Mouse (Mus musculus): Measurements from ENCODE around the gene Matn1. TPM values are rescaled to one million over a fixed set of nuclear protein-coding genes. Genes with fewer than 3 reads are reported as not detected.

Gene Matn1
- polyA plus RNA-seq, 1 experiment from 2014 or later, result 1.2 TPM

DNA sequence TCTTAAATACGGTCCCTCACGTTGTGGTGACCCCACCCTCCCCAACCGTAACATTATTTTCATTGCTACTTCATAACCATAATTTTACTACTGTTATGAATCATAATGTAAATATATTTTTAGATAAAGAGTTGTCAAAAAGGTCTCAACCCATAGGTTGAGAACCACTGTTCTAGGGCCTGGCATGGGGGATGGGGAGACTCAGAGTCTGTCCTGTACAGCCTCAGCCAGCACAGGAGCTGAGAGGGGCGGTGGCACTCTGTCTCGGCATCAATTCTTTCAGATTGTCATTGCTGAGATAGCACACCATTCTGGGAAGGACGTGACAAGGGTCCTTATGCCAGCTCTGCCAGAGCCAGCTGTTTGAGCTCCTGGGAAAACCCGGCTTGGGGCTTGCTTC, 29.7 kb upstream of the Matn1 start:
- no peak overlapping the region for H3K9ac ChIP-seq (ENCODE audit: low read length)
- 39% methylated on average over 7 of the region's 7 CpGs for WGBS
- peak overlapping the region; percentile 28 for H3K4me3 ChIP-seq (ENCODE audit: low read length)
- no peak overlapping the region for H3K27ac ChIP-seq (ENCODE audit: low read length)
- ATAC-seq (replicated peaks; ENCODE audit: extremely low read depth, insufficient read depth, low FRiP score), result no peak
- H3K4me2 ChIP-seq (ENCODE audit: low read depth, low read length), result peak overlapping the region; percentile 41
- H3K27me3 ChIP-seq (ENCODE audit: control insufficient read depth, insufficient read depth, low read length), result no peaks in the 10 kb centered on the region
- H3K36me3 ChIP-seq (ENCODE audit: control insufficient read depth, insufficient read depth), result no peaks in the 10 kb centered on the region
- peaks cover 7% of the 10 kb centered on the region for H3K4me1 ChIP-seq (ENCODE audit: control insufficient read depth, insufficient read depth, low read length)
- no peaks in the 10 kb centered on the region for H3K9me3 ChIP-seq (replicated peaks; ENCODE audit: control insufficient read depth, low read length)

DNA sequence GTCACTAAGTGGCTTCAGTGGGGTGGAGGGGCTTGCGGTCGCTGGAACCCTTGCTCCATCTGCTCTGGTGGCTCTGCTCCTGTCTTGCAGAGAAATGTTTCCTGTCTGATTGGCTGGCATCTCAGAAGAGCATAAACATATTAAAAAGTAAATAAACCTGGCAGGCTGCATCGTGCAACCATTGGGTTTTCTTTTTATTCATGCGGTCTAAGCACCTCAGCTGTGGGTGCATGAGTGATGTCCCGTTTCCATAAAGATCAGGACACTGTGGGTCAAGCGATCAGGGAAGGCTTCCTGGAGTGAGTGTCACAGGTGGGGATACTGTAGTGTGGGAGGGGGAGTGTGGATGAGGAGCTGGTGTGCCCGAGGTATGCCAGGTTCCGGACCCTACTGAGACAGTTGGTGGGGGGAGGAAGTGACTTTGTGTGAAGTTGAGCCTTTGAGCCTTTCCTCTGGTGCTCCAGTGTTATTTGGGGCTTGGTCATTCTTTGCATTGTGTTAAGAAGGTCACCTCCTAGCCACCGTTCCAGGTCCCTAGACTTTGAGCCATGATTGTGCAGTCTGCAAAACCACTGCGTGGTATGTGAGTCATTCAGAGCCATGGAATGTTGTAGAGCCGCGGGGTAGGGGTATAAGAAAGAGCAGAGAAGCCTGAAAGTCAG, 29.0 kb upstream of the Matn1 start:
- H3K4me1 ChIP-seq (ENCODE audit: control insufficient read depth, insufficient read depth, low read length), result peaks cover 11% of the 10 kb centered on the region
- H3K4me3 ChIP-seq (ENCODE audit: low read length), result peak overlapping the region; percentile 28
- no peaks in the 10 kb centered on the region for H3K27me3 ChIP-seq (ENCODE audit: control insufficient read depth, insufficient read depth, low read length)
- no peak for ATAC-seq (replicated peaks; ENCODE audit: extremely low read depth, insufficient read depth, low FRiP score)
- WGBS, result 46% methylated on average over 12 of the region's 12 CpGs
- H3K36me3 ChIP-seq (ENCODE audit: control insufficient read depth, insufficient read depth), result no peaks in the 10 kb centered on the region
- no peak overlapping the region for H3K27ac ChIP-seq (ENCODE audit: low read length)
- no peaks in the 10 kb centered on the region for H3K9me3 ChIP-seq (replicated peaks; ENCODE audit: control insufficient read depth, low read length)
- peak overlapping the region; percentile 41 for H3K4me2 ChIP-seq (ENCODE audit: low read depth, low read length)
- H3K9ac ChIP-seq (ENCODE audit: low read length), result no peak overlapping the region

GRCm38 (mm10) chr4:130915668-130916035, 28.5 kb upstream of the Matn1 start:
- no peak for ATAC-seq (replicated peaks; ENCODE audit: extremely low read depth, insufficient read depth, low FRiP score)
- Histone ChIP-seq H3K4me2 (ENCODE audit: low read depth, low read length) (peak overlapping the region; percentile 17; the same call in 1 of the 2 replicates), H3K27ac (ENCODE audit: low read length) (no peak overlapping the region), H3K4me1 (ENCODE audit: control insufficient read depth, insufficient read depth, low read length) (peaks cover 11% of the 10 kb centered on the region), H3K9ac (ENCODE audit: low read length) (no peak overlapping the region), H3K36me3 (ENCODE audit: control insufficient read depth, insufficient read depth) (no peaks in the 10 kb centered on the region), H3K27me3 (ENCODE audit: control insufficient read depth, insufficient read depth, low read length) (no peaks in the 10 kb centered on the region), H3K4me3 (ENCODE audit: low read length) (no peak overlapping the region), H3K9me3 (replicated peaks; ENCODE audit: control insufficient read depth, low read length) (no peaks in the 10 kb centered on the region)
- WGBS, result 58% methylated on average over 7 of the region's 7 CpGs

DNA sequence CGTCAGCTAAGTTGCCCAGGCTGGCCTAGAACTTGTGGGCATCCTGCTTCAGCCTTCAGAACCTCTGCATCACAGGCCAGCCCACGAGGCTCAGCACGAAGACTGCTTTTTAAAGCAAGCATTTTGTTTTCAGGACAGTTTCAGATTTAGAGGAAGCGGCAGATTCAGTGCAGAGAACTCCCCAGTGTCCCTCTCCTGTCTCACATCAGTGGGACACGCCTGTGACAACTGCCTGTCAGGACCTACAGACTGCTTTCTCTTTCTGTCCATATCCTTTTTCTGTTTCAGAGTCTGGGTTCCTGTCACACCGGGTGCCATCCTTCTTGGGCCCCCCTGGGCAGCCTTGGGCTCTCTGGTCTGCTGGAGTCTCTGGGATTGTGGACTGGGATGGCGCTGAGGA, 27.5 kb upstream of the Matn1 start:
- no peak for ATAC-seq (replicated peaks; ENCODE audit: extremely low read depth, insufficient read depth, low FRiP score)
- Histone ChIP-seq H3K4me1 (ENCODE audit: control insufficient read depth, insufficient read depth, low read length) (peaks cover 11% of the 10 kb centered on the region), H3K27me3 (ENCODE audit: control insufficient read depth, insufficient read depth, low read length) (no peaks in the 10 kb centered on the region), H3K27ac (ENCODE audit: low read length) (no peak overlapping the region), H3K4me3 (ENCODE audit: low read length) (no peak overlapping the region), H3K9me3 (replicated peaks; ENCODE audit: control insufficient read depth, low read length) (no peaks in the 10 kb centered on the region), H3K4me2 (ENCODE audit: low read depth, low read length) (no peak overlapping the region), H3K9ac (ENCODE audit: low read length) (no peak overlapping the region), H3K36me3 (ENCODE audit: control insufficient read depth, insufficient read depth) (no peaks in the 10 kb centered on the region)
- 79% methylated on average over 7 of the region's 7 CpGs for WGBS

GRCm38 (mm10) chr4:130917564-130917963, 26.6 kb upstream of the Matn1 start:
- H3K27me3 ChIP-seq (ENCODE audit: control insufficient read depth, insufficient read depth, low read length), result no peaks in the 10 kb centered on the region
- H3K4me2 ChIP-seq (ENCODE audit: low read depth, low read length), result no peak overlapping the region
- 63% methylated on average over 4 of the region's 4 CpGs for WGBS
- H3K9me3 ChIP-seq (replicated peaks; ENCODE audit: control insufficient read depth, low read length), result no peaks in the 10 kb centered on the region
- ATAC-seq (replicated peaks; ENCODE audit: extremely low read depth, insufficient read depth, low FRiP score), result no peak
- no peak overlapping the region for H3K9ac ChIP-seq (ENCODE audit: low read length)
- no peak overlapping the region for H3K4me3 ChIP-seq (ENCODE audit: low read length)
- peaks cover 11% of the 10 kb centered on the region for H3K4me1 ChIP-seq (ENCODE audit: control insufficient read depth, insufficient read depth, low read length)
- H3K27ac ChIP-seq (ENCODE audit: low read length), result no peak overlapping the region
- no peaks in the 10 kb centered on the region for H3K36me3 ChIP-seq (ENCODE audit: control insufficient read depth, insufficient read depth)

DNA sequence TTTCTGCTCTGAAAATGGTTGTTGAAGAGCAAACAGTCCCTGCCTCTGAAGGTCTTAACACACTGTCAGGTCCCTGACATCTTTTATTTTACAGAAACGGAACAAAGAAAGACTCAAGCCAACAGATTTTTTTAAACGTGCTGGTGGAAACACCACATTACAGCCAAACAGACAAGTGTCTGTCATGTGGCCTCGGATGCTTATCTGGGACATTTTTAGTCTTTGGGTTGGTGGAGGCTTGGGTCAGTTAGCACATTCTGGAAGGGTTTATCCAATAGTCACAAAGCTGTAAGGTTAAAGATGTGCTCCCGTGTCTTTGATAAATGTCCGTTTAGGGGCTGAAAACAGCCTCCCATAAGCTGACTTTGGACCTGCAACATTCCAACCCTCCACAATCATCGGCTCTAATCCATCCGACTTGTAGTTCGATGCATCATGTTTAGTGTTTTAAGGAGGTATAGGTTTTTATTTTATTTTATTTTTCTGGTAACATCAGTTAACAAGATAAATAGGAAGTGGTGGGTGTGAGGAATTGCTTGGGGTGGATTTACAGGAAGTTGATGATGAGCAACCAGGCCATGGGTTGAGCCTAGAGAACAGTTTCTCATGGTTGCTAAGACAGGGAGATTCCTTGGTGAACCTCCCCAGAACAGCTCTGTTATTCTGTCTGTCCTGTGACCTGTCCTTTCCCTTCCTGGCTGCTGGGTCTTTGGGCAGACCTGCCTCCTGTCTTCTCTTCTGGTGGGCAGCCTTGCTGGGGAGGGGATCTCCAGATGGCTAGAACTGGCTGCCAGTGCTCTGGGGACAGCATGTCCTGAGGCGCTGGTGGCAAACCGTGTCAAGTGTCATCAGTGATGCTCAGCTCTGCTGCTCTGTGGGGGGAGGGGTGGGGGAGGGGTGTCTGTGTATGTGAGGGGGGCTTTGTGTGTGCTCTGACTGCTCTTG, 25.1 kb upstream of the Matn1 start:
- no peaks in the 10 kb centered on the region for H3K9me3 ChIP-seq (replicated peaks; ENCODE audit: control insufficient read depth, low read length)
- no peaks in the 10 kb centered on the region for H3K27me3 ChIP-seq (ENCODE audit: control insufficient read depth, insufficient read depth, low read length)

GRCm38 (mm10) chr4:130919750-130920356, 24.3 kb upstream of the Matn1 start:
- Histone ChIP-seq H3K27me3 (ENCODE audit: control insufficient read depth, insufficient read depth, low read length) (no peaks in the 10 kb centered on the region), H3K36me3 (ENCODE audit: control insufficient read depth, insufficient read depth) (no peaks in the 10 kb centered on the region), H3K4me3 (ENCODE audit: low read length) (no peak overlapping the region), H3K27ac (ENCODE audit: low read length) (no peak overlapping the region), H3K4me2 (ENCODE audit: low read depth, low read length) (no peak overlapping the region), H3K9ac (ENCODE audit: low read length) (no peak overlapping the region), H3K9me3 (replicated peaks; ENCODE audit: control insufficient read depth, low read length) (no peaks in the 10 kb centered on the region), H3K4me1 (ENCODE audit: control insufficient read depth, insufficient read depth, low read length) (peaks cover 8% of the 10 kb centered on the region)
- no peak for ATAC-seq (replicated peaks; ENCODE audit: extremely low read depth, insufficient read depth, low FRiP score)
- WGBS, result 53% methylated on average over 9 of the region's 9 CpGs

More for the DNA sequence above, 25.1 kb upstream of the Matn1 start:
- no peak for ATAC-seq (replicated peaks; ENCODE audit: extremely low read depth, insufficient read depth, low FRiP score)
- no peak overlapping the region for H3K4me3 ChIP-seq (ENCODE audit: low read length)
- no peak overlapping the region for H3K9ac ChIP-seq (ENCODE audit: low read length)
- H3K4me1 ChIP-seq (ENCODE audit: control insufficient read depth, insufficient read depth, low read length), result peaks cover 11% of the 10 kb centered on the region
- H3K36me3 ChIP-seq (ENCODE audit: control insufficient read depth, insufficient read depth), result no peaks in the 10 kb centered on the region
- H3K27ac ChIP-seq (ENCODE audit: low read length), result no peak overlapping the region
- no peak overlapping the region for H3K4me2 ChIP-seq (ENCODE audit: low read depth, low read length)
- 62% methylated on average over 10 of the region's 10 CpGs for WGBS

GRCm38 (mm10) chr4:130920951-130921693, 23.1 kb upstream of the Matn1 start:
- Histone ChIP-seq H3K27me3 (ENCODE audit: control insufficient read depth, insufficient read depth, low read length) (no peaks in the 10 kb centered on the region), H3K9me3 (replicated peaks; ENCODE audit: control insufficient read depth, low read length) (no peaks in the 10 kb centered on the region), H3K4me3 (ENCODE audit: low read length) (no peak overlapping the region), H3K27ac (ENCODE audit: low read length) (no peak overlapping the region), H3K9ac (ENCODE audit: low read length) (no peak overlapping the region), H3K4me1 (ENCODE audit: control insufficient read depth, insufficient read depth, low read length) (peaks cover 7% of the 10 kb centered on the region), H3K4me2 (ENCODE audit: low read depth, low read length) (no peak overlapping the region), H3K36me3 (ENCODE audit: control insufficient read depth, insufficient read depth) (no peaks in the 10 kb centered on the region)
- WGBS, result 51% methylated on average over 12 of the region's 12 CpGs
- no peak; the same call in 1 of the 2 replicates for ATAC-seq (replicated peaks; ENCODE audit: extremely low read depth, insufficient read depth, low FRiP score)

Data from heart, embryonic 16.5 days (tissue).